Mouse (Mus musculus) G1E (cell line): ENCODE data around the gene Tekt2. TPM values are rescaled to one million over a fixed set of nuclear protein-coding genes. Genes with fewer than 3 reads are reported as not detected.

Experiments used
- ATAC-seq: 2 replicates; pipeline ENCODE4 v1.8.0; 2016; ENCODE audit warnings: mild to moderate bottlenecking; ENCODE audit not compliant: insufficient number of reproducible peaks, poor library complexity, low FRiP score, severe bottlenecking; ENCODE audit errors: extremely low read depth
- DNase-seq: peaks from one replicate; pipeline ENCODE4 v3.0.0; 2012; ENCODE audit warnings: low spot score
- H3K27me3 ChIP-seq: 2 replicates; pipeline ENCODE4 v1.6.1; 2012; ENCODE audit warnings: mild to moderate bottlenecking, low read length, inconsistent platforms; ENCODE audit not compliant: insufficient read depth
- H3K36me3 ChIP-seq: replicated peaks from 2 replicates; pipeline ENCODE3; 2012; ENCODE audit warnings: mild to moderate bottlenecking, inconsistent platforms
- H3K4me1 ChIP-seq: 2 replicates; pipeline ENCODE4 v1.6.1; 2012; ENCODE audit warnings: low read depth, low read length, inconsistent platforms, mixed read lengths; ENCODE audit not compliant: insufficient read depth
- H3K4me3 ChIP-seq: 2 replicates; pipeline ENCODE4 v1.5.1; 2012; ENCODE audit warnings: low read depth, mild to moderate bottlenecking, inconsistent platforms, low read length, moderate library complexity, mixed read lengths
- H3K9me3 ChIP-seq: replicated peaks from 2 replicates; pipeline ENCODE4 v1.6.1; 2012; ENCODE audit warnings: inconsistent platforms
- CTCF ChIP-seq: IDR thresholded peaks from 2 replicates; pipeline ENCODE4 v1.5.1; 2012; ENCODE audit warnings: low read depth, low read length, inconsistent platforms, mixed read lengths
- GATA1 ChIP-seq: IDR thresholded peaks from 2 replicates; pipeline ENCODE4 v1.6.1; 2012; ENCODE audit warnings: borderline replicate concordance, low read length, inconsistent platforms, mixed read lengths
- GATA2 ChIP-seq: IDR thresholded peaks from 2 replicates; pipeline ENCODE4 v1.6.1; 2012; ENCODE audit warnings: low read depth, low read length, inconsistent platforms, borderline replicate concordance
- POLR2AphosphoS5 ChIP-seq: IDR thresholded peaks from 2 replicates; pipeline ENCODE4 v1.6.1; 2012; ENCODE audit warnings: low read depth, low read length, inconsistent platforms; ENCODE audit not compliant: insufficient replicate concordance
- TAL1 ChIP-seq: conservative IDR thresholded peaks from 2 replicates; pipeline ENCODE4 v1.6.1; 2012; ENCODE audit warnings: low read depth, low read length, inconsistent platforms, mixed read lengths
- polyA plus RNA-seq: library from polyadenylated mRNA; stranded (reverse); fragments of >175 nt; gene quantifications from 2 replicates; pipeline ENCODE4 v1.2.3, GENCODE M21; 2012
- total RNA-seq, 2 experiments: library from RNA; stranded (forward) in 1 of 2; stranded (reverse) in 1 of 2; fragments of 200-1000 nt in 1 of 2; fragments of >200 nt in 1 of 2; fragmentation: Nextera tagmentation in 1 of 2; gene quantifications; 2 replicates each; pipeline ENCODE4 v1.2.3; 2014 to 2017

The Tekt2 gene
- total and polyA plus RNA-seq, 3 experiments: 0.16 TPM; not detected in 2

- Histone ChIP-seq H3K36me3 (peaks cover 23% of the 10 kb centered on the region), H3K4me1 (peaks cover 9% of the 10 kb centered on the region), H3K9me3 (no peaks in the 10 kb centered on the region), H3K27me3 (peaks cover 15% of the 10 kb centered on the region), H3K4me3 (no peak overlapping the region)
- TF ChIP-seq GATA1: no peak
- no peak for TF ChIP-seq GATA2
- TF ChIP-seq CTCF: no peak
- no peak for TF ChIP-seq POLR2AphosphoS5
- TF ChIP-seq TAL1: no peak
- DNase-seq (no peak), ATAC-seq (no peak)
Measured at GRCm38 (mm10) chr4:126278961-126279360, 46.5 kb downstream of the Tekt2 start.

GRCm38 (mm10) chr4:126278565-126278915 is 46.9 kb downstream of the Tekt2 start:
- no peak for ATAC-seq
- Histone ChIP-seq H3K4me1 (peaks cover 9% of the 10 kb centered on the region), H3K4me3 (no peak overlapping the region)

GRCm38 (mm10) chr4:126277906-126278564 is 47.5 kb downstream of the Tekt2 start:
- no peak overlapping the region for H3K4me3 ChIP-seq
- TF ChIP-seq CTCF (peak; percentile 10; the same call in 1 of the 2 replicates), TAL1 (no peak)
- H3K36me3 ChIP-seq: peaks cover 32% of the 10 kb centered on the region
- H3K9me3 ChIP-seq: no peaks in the 10 kb centered on the region
- peaks cover 7% of the 10 kb centered on the region for H3K4me1 ChIP-seq
- DNase-seq (peak; percentile 62), ATAC-seq (peak; percentile 45; the same call in 1 of the 2 replicates)
- H3K27me3 ChIP-seq: peaks cover 6% of the 10 kb centered on the region

More at GRCm38 (mm10) chr4:126278565-126278915, 46.9 kb downstream of the Tekt2 start:
- Histone ChIP-seq H3K27me3 (peaks cover 11% of the 10 kb centered on the region), H3K9me3 (no peaks in the 10 kb centered on the region), H3K36me3 (peaks cover 27% of the 10 kb centered on the region)
- no peak for TF ChIP-seq GATA2
- TF ChIP-seq POLR2AphosphoS5: no peak
- no peak for TF ChIP-seq GATA1
- TF ChIP-seq TAL1: no peak
- no peak for TF ChIP-seq CTCF
- no peak for DNase-seq

- no peak for ATAC-seq
- peaks cover 7% of the 10 kb centered on the region for H3K4me1 ChIP-seq
Measured at GRCm38 (mm10) chr4:126275681-126276131, 49.8 kb downstream of the Tekt2 start.

GRCm38 (mm10) chr4:126275081-126275480 is 50.4 kb downstream of the Tekt2 start:
- H3K27me3 ChIP-seq: no peaks in the 10 kb centered on the region; the same call in 1 of the 2 replicates
- TF ChIP-seq GATA1 (no peak), POLR2AphosphoS5 (no peak), CTCF (no peak), TAL1 (no peak), GATA2 (no peak)
- ATAC-seq (no peak), DNase-seq (no peak)
- peaks cover 7% of the 10 kb centered on the region for H3K4me1 ChIP-seq
- H3K9me3 ChIP-seq: no peaks in the 10 kb centered on the region
- no peak overlapping the region for H3K4me3 ChIP-seq
- peaks cover 55% of the 10 kb centered on the region for H3K36me3 ChIP-seq

More at GRCm38 (mm10) chr4:126275681-126276131, 49.8 kb downstream of the Tekt2 start:
- DNase-seq: no peak
- no peak for TF ChIP-seq TAL1
- TF ChIP-seq GATA2: no peak
- TF ChIP-seq GATA1: no peak
- TF ChIP-seq POLR2AphosphoS5: no peak
- no peak for TF ChIP-seq CTCF
- peaks cover 50% of the 10 kb centered on the region for H3K36me3 ChIP-seq
- no peaks in the 10 kb centered on the region; the same call in none of the 2 replicates for H3K27me3 ChIP-seq
- H3K9me3 ChIP-seq: no peaks in the 10 kb centered on the region
- no peak overlapping the region for H3K4me3 ChIP-seq

- H3K27me3 ChIP-seq: no peaks in the 10 kb centered on the region
- H3K4me3 ChIP-seq: no peak overlapping the region
- H3K9me3 ChIP-seq: no peaks in the 10 kb centered on the region
- H3K36me3 ChIP-seq: peaks cover 57% of the 10 kb centered on the region
- TF ChIP-seq POLR2AphosphoS5: no peak
- TF ChIP-seq CTCF: no peak
- TF ChIP-seq GATA1: no peak
- TF ChIP-seq TAL1: no peak
- TF ChIP-seq GATA2: no peak
- no peak for DNase-seq
- ATAC-seq: no peak
- peaks cover 7% of the 10 kb centered on the region for H3K4me1 ChIP-seq
Measured at GRCm38 (mm10) chr4:126273753-126274152, 51.7 kb downstream of the Tekt2 start.

Other genes with a start within 250 kb of the Tekt2 start
- gene Lsm10, start 229.1 kb downstream of the Tekt2 start, total RNA-seq (2014; fragmentation: Nextera tagmentation): 37.8 and 37.9 TPM in 2 replicates
- gene Lsm10, start 229.1 kb downstream of the Tekt2 start, total RNA-seq (2017): 39.3 and 40.3 TPM in 2 replicates
- 9.7 and 12.6 TPM in 2 replicates for gene Lsm10, start 229.1 kb downstream of the Tekt2 start, polyA plus RNA-seq
- gene Stk40, start 221.7 kb downstream of the Tekt2 start, total RNA-seq (2014; fragmentation: Nextera tagmentation): 30.9 and 41.2 TPM in 2 replicates
- gene Stk40, start 221.7 kb downstream of the Tekt2 start, total RNA-seq (2017): 20.5 and 20.8 TPM in 2 replicates
- 68.2 and 68.5 TPM in 2 replicates for gene Stk40, start 221.7 kb downstream of the Tekt2 start, polyA plus RNA-seq
- not detected in 2 replicates for gene Eva1b, start 177.9 kb downstream of the Tekt2 start, total RNA-seq (2014; fragmentation: Nextera tagmentation)
- gene Eva1b, start 177.9 kb downstream of the Tekt2 start, total RNA-seq (2017): 0.41 and 0.44 TPM in 2 replicates
- 1.9 and 3.1 TPM in 2 replicates for gene Eva1b, start 177.9 kb downstream of the Tekt2 start, polyA plus RNA-seq
- gene Sh3d21, start 162.2 kb downstream of the Tekt2 start, total RNA-seq (2014; fragmentation: Nextera tagmentation): 0.53 and 3.2 TPM in 2 replicates
- 0.27 and 0.58 TPM in 2 replicates for gene Sh3d21, start 162.2 kb downstream of the Tekt2 start, total RNA-seq (2017)
- gene Sh3d21, start 162.2 kb downstream of the Tekt2 start, polyA plus RNA-seq: 0.57 and 0.69 TPM in 2 replicates
- gene Thrap3, start 122.9 kb downstream of the Tekt2 start, total RNA-seq (2014; fragmentation: Nextera tagmentation): 355 and 356 TPM in 2 replicates
- 246 and 305 TPM in 2 replicates for gene Thrap3, start 122.9 kb downstream of the Tekt2 start, total RNA-seq (2017)
- gene Thrap3, start 122.9 kb downstream of the Tekt2 start, polyA plus RNA-seq: 209 and 211 TPM in 2 replicates
- gene Map7d1, start 69.3 kb downstream of the Tekt2 start, total RNA-seq (2014; fragmentation: Nextera tagmentation): 9.5 and 15.2 TPM in 2 replicates
- 8.0 and 9.5 TPM in 2 replicates for gene Map7d1, start 69.3 kb downstream of the Tekt2 start, total RNA-seq (2017)
- 73.8 and 89.4 TPM in 2 replicates for gene Map7d1, start 69.3 kb downstream of the Tekt2 start, polyA plus RNA-seq
- gene Trappc3, start 63.4 kb downstream of the Tekt2 start, total RNA-seq (2014; fragmentation: Nextera tagmentation): 47.1 and 61.2 TPM in 2 replicates
- 98.3 and 108 TPM in 2 replicates for gene Trappc3, start 63.4 kb downstream of the Tekt2 start, total RNA-seq (2017)
- gene Trappc3, start 63.4 kb downstream of the Tekt2 start, polyA plus RNA-seq: 31.3 and 36.2 TPM in 2 replicates
- not detected in 2 replicates for gene Col8a2, start 38.9 kb downstream of the Tekt2 start, total RNA-seq (2014; fragmentation: Nextera tagmentation)
- gene Col8a2, start 38.9 kb downstream of the Tekt2 start, total RNA-seq (2017): 0.05 TPM in 1 of 2 replicates, not detected in the other
- not detected in 2 replicates for gene Col8a2, start 38.9 kb downstream of the Tekt2 start, polyA plus RNA-seq
- 8.7 and 10.8 TPM in 2 replicates for gene Adprhl2, start 4.0 kb downstream of the Tekt2 start, total RNA-seq (2014; fragmentation: Nextera tagmentation)
- 23.2 and 31.1 TPM in 2 replicates for gene Adprhl2, start 4.0 kb downstream of the Tekt2 start, total RNA-seq (2017)
- 86.9 and 87.0 TPM in 2 replicates for gene Adprhl2, start 4.0 kb downstream of the Tekt2 start, polyA plus RNA-seq
- 18.0 and 24.7 TPM in 2 replicates for gene Ago3, start 103.9 kb upstream of the Tekt2 start, total RNA-seq (2014; fragmentation: Nextera tagmentation)
- gene Ago3, start 103.9 kb upstream of the Tekt2 start, total RNA-seq (2017): 6.3 and 8.9 TPM in 2 replicates
- gene Ago3, start 103.9 kb upstream of the Tekt2 start, polyA plus RNA-seq: 3.1 and 6.6 TPM in 2 replicates
- 25.3 and 30.9 TPM in 2 replicates for gene Ago1, start 142.9 kb upstream of the Tekt2 start, total RNA-seq (2014; fragmentation: Nextera tagmentation)
- gene Ago1, start 142.9 kb upstream of the Tekt2 start, total RNA-seq (2017): 12.1 and 15.2 TPM in 2 replicates
- 6.2 and 8.0 TPM in 2 replicates for gene Ago1, start 142.9 kb upstream of the Tekt2 start, polyA plus RNA-seq
- not detected in 2 replicates for gene Ago4, start 207.8 kb upstream of the Tekt2 start, total RNA-seq (2014; fragmentation: Nextera tagmentation)
- gene Ago4, start 207.8 kb upstream of the Tekt2 start, total RNA-seq (2017): 0.12 and 0.22 TPM in 2 replicates
- not detected in 2 replicates for gene Ago4, start 207.8 kb upstream of the Tekt2 start, polyA plus RNA-seq
- 61.8 and 81.4 TPM in 2 replicates for gene Clspn, start 231.2 kb upstream of the Tekt2 start, total RNA-seq (2014; fragmentation: Nextera tagmentation)
- 76.5 and 94.0 TPM in 2 replicates for gene Clspn, start 231.2 kb upstream of the Tekt2 start, total RNA-seq (2017)
- gene Clspn, start 231.2 kb upstream of the Tekt2 start, polyA plus RNA-seq: 7.9 and 11.1 TPM in 2 replicates